Mouse (Mus musculus) right cerebral cortex, postnatal 14 days (tissue): ENCODE data around the gene Grik4.
A peak's percentile ranks its signal among the peaks of the same experiment; 100 is the strongest.

Experiments
- DNase-seq: peaks from one replicate; pipeline ENCODE4 v3.0.0; 2022

Gene Grik4

GRCm38 (mm10) chr9:42858998-42859690 is 85.1 kb downstream of the Grik4 start:
- DNase-seq: no peak

GRCm38 (mm10) chr9:42858576-42858975 is 85.7 kb downstream of the Grik4 start:
- no peak for DNase-seq

- no peak for DNase-seq
Observed at GRCm38 (mm10) chr9:42857756-42858155, 86.5 kb downstream of the Grik4 start.

- DNase-seq: no peak
Observed at GRCm38 (mm10) chr9:42853077-42853476, 91.2 kb downstream of the Grik4 start.

- no peak for DNase-seq
Observed at GRCm38 (mm10) chr9:42850063-42850462, 94.2 kb downstream of the Grik4 start.

- DNase-seq: no peak
Observed at GRCm38 (mm10) chr9:42848061-42848460, 96.2 kb downstream of the Grik4 start.

- DNase-seq: peak; percentile 53
Observed at GRCm38 (mm10) chr9:42846676-42847425, 97.4 kb downstream of the Grik4 start.

- DNase-seq: no peak
Observed at GRCm38 (mm10) chr9:42846139-42846538, 98.2 kb downstream of the Grik4 start.

GRCm38 (mm10) chr9:42844301-42844700 is 100.0 kb downstream of the Grik4 start:
- no peak for DNase-seq

- no peak for DNase-seq
Observed at GRCm38 (mm10) chr9:42838299-42838698, 106.0 kb downstream of the Grik4 start.

- no peak for DNase-seq
Observed at GRCm38 (mm10) chr9:42837498-42837897, 106.8 kb downstream of the Grik4 start.

- no peak for DNase-seq
Observed at GRCm38 (mm10) chr9:42831558-42831957, 112.7 kb downstream of the Grik4 start.

- DNase-seq: no peak
Observed at GRCm38 (mm10) chr9:42819247-42819646, 125.0 kb downstream of the Grik4 start.

GRCm38 (mm10) chr9:42816815-42817214 is 127.5 kb downstream of the Grik4 start:
- no peak for DNase-seq

- DNase-seq: no peak
Observed at GRCm38 (mm10) chr9:42809146-42809545, 135.1 kb downstream of the Grik4 start.

GRCm38 (mm10) chr9:42808394-42808793 is 135.9 kb downstream of the Grik4 start:
- DNase-seq: no peak

- DNase-seq: no peak
Observed at GRCm38 (mm10) chr9:42803061-42803491, 141.2 kb downstream of the Grik4 start.

- DNase-seq: peak; percentile 38
Observed at GRCm38 (mm10) chr9:42801929-42802328, 142.4 kb downstream of the Grik4 start.

- no peak for DNase-seq
Observed at GRCm38 (mm10) chr9:42800138-42800537, 144.2 kb downstream of the Grik4 start.

GRCm38 (mm10) chr9:42799694-42800093 is 144.6 kb downstream of the Grik4 start:
- no peak for DNase-seq

- DNase-seq: no peak
Observed at GRCm38 (mm10) chr9:42799242-42799641, 145.1 kb downstream of the Grik4 start.

GRCm38 (mm10) chr9:42798280-42798679 is 146.0 kb downstream of the Grik4 start:
- no peak for DNase-seq

GRCm38 (mm10) chr9:42797276-42797675 is 147.0 kb downstream of the Grik4 start:
- DNase-seq: no peak

- DNase-seq: no peak
Observed at GRCm38 (mm10) chr9:42795881-42796280, 148.4 kb downstream of the Grik4 start.
